Mouse (Mus musculus) MN1 (cell line): ENCODE data around the gene Cdkn1b.

Experiments used
- DNase-seq: peaks from one replicate; pipeline ENCODE4 v3.0.0-alpha.2; 2016; ENCODE audit warnings: low spot score

Gene Cdkn1b

GRCm38 (mm10) chr6:134920190-134921013, at the start of gene Cdkn1b:
Gene Cdkn1b, plus strand, starts transcription at chr6:134920401.
- peak; percentile 93 for DNase-seq

GRCm38 (mm10) chr6:134870887-134871286, 49.3 kb upstream of the Cdkn1b start:
- DNase-seq: no peak

- DNase-seq: no peak
Measured at GRCm38 (mm10) chr6:134872236-134872635, 48.0 kb upstream of the Cdkn1b start.

- no peak for DNase-seq
Measured at GRCm38 (mm10) chr6:134873018-134873417, 47.2 kb upstream of the Cdkn1b start.

- DNase-seq: peak; percentile 45
Measured at GRCm38 (mm10) chr6:134876795-134877194, 43.4 kb upstream of the Cdkn1b start.

GRCm38 (mm10) chr6:134877276-134877675, 42.9 kb upstream of the Cdkn1b start:
- DNase-seq: no peak

- no peak for DNase-seq
Measured at GRCm38 (mm10) chr6:134877892-134878291, 42.3 kb upstream of the Cdkn1b start.

GRCm38 (mm10) chr6:134879556-134879955, 40.6 kb upstream of the Cdkn1b start:
- DNase-seq: no peak

- no peak for DNase-seq
Measured at GRCm38 (mm10) chr6:134880046-134880445, 40.2 kb upstream of the Cdkn1b start.

GRCm38 (mm10) chr6:134883661-134884060, 36.5 kb upstream of the Cdkn1b start:
- no peak for DNase-seq

GRCm38 (mm10) chr6:134885515-134885914, 34.7 kb upstream of the Cdkn1b start:
- DNase-seq: no peak

GRCm38 (mm10) chr6:134886475-134886874, 33.7 kb upstream of the Cdkn1b start:
- peak; percentile 53 for DNase-seq

GRCm38 (mm10) chr6:134887008-134887407, 33.2 kb upstream of the Cdkn1b start:
- peak; percentile 43 for DNase-seq

GRCm38 (mm10) chr6:134887711-134888449, 32.3 kb upstream of the Cdkn1b start:
- peak; percentile 94 for DNase-seq

- peak; percentile 73 for DNase-seq
Measured at GRCm38 (mm10) chr6:134888563-134889017, 31.6 kb upstream of the Cdkn1b start.

- no peak for DNase-seq
Measured at GRCm38 (mm10) chr6:134889763-134890162, 30.4 kb upstream of the Cdkn1b start.

- DNase-seq: no peak
Measured at GRCm38 (mm10) chr6:134890436-134890835, 29.8 kb upstream of the Cdkn1b start.

- DNase-seq: peak; percentile 42
Measured at GRCm38 (mm10) chr6:134896570-134897436, 23.4 kb upstream of the Cdkn1b start.

GRCm38 (mm10) chr6:134897443-134898094, 22.6 kb upstream of the Cdkn1b start:
- peak; percentile 93 for DNase-seq

- peak; percentile 97 for DNase-seq
Measured at GRCm38 (mm10) chr6:134898095-134898965, 21.9 kb upstream of the Cdkn1b start, which contains the start of gene Gpr19. Gene Gpr19, minus strand, starts transcription at chr6:134898578.
